Mouse (Mus musculus): ENCODE data around the gene Surf6. TPM values are rescaled to one million over a fixed set of nuclear protein-coding genes. Genes with fewer than 3 reads are reported as not detected.

Gene Surf6
- total RNA-seq, 2 experiments from 2014 or later, result 12.9 to 14.7 TPM

Other genes with a start within 250 kb of the Surf6 start
- gene Lcn4, start 231.6 kb downstream of the Surf6 start, total RNA-seq (2021), result not detected
- gene Abo, start 37.9 kb downstream of the Surf6 start, total RNA-seq (2021), result not detected
- 10 to 100 TPM; 21.9 to 22.8 TPM for gene Med22, start 7.8 kb upstream of the Surf6 start, total RNA-seq (2021)
- gene Rpl7a, start 7.9 kb upstream of the Surf6 start, total RNA-seq (2021), result 100 to 1,000 TPM; 415 to 419 TPM
- 10 to 100 TPM; 14.0 to 15.4 TPM for gene Surf2, start 13.5 kb upstream of the Surf6 start, total RNA-seq (2021)
- 10 to 100 TPM; 33.3 to 37.6 TPM for gene Surf1, start 13.7 kb upstream of the Surf6 start, total RNA-seq (2021)
- gene Surf4, start 31.0 kb upstream of the Surf6 start, total RNA-seq (2021), result 10 to 100 TPM; 93.2 to 99.4 TPM
- not detected for gene Stkld1, start 31.2 kb upstream of the Surf6 start, total RNA-seq (2021)
- 10 to 100 TPM; 14.4 to 22.5 TPM for gene Rexo4, start 61.5 kb upstream of the Surf6 start, total RNA-seq (2021)
- gene Adamts13, start 70.5 kb upstream of the Surf6 start, total RNA-seq (2021), result not detected
- gene Cacfd1, start 107.0 kb upstream of the Surf6 start, total RNA-seq (2021), result 10 to 100 TPM; 24.0 to 26.2 TPM
- under 1 TPM; 0.16 to 0.27 TPM for gene Slc2a6, start 125.1 kb upstream of the Surf6 start, total RNA-seq (2021)
- 10 to 100 TPM; 51.6 to 58.5 TPM for gene Mymk, start 169.3 kb upstream of the Surf6 start, total RNA-seq (2021)
- 1 to 10 TPM; 3.1 to 4.8 TPM for gene Adamtsl2, start 176.5 kb upstream of the Surf6 start, total RNA-seq (2021)
- gene Fam163b, start 239.6 kb upstream of the Surf6 start, total RNA-seq (2021), result under 1 TPM; 0.33 to 0.36 TPM